Mouse (Mus musculus) hindbrain, postnatal 0 days (tissue): ENCODE measurements around the gene Mettl6. TPM values are rescaled to one million over a fixed set of nuclear protein-coding genes. Genes with fewer than 3 reads are reported as not detected.

Experiments used
- ATAC-seq: fragments of 200-750 bp; cut with Nextera tagmentation; 2 replicates; pipeline ENCODE4 v1.8.0; 2017; ENCODE audit warnings: mild to moderate bottlenecking, moderate TSS enrichment, moderate library complexity
- DNase-seq: peaks from one replicate; pipeline ENCODE4 v3.0.0-alpha.2; 2015; ENCODE audit warnings: low spot score
- H3K27ac ChIP-seq: fragments of 300-500 bp; sonication (generic); 2 replicates; pipeline ENCODE4 v1.5.1; 2014; ENCODE audit warnings: mild to moderate bottlenecking
- H3K27me3 ChIP-seq: fragments of 300-500 bp; sonication (generic); 2 replicates; pipeline ENCODE4 v1.6.1; 2014; ENCODE audit warnings: low read length, mixed read lengths; ENCODE audit not compliant: insufficient read depth
- H3K36me3 ChIP-seq: fragments of 300-500 bp; sonication (generic); 2 replicates; pipeline ENCODE4 v1.6.1; 2014; ENCODE audit warnings: low read length, mixed read lengths; ENCODE audit not compliant: insufficient read depth
- H3K4me1 ChIP-seq: fragments of 300-500 bp; sonication (generic); 2 replicates; pipeline ENCODE4 v1.6.1; 2014; ENCODE audit warnings: antibody characterized with exemption, low read length, mixed read lengths; ENCODE audit not compliant: insufficient read depth
- H3K4me2 ChIP-seq: fragments of 300-500 bp; sonication (generic); 2 replicates; pipeline ENCODE4 v1.6.1; 2014; ENCODE audit warnings: low read depth, mild to moderate bottlenecking, low read length, moderate library complexity, mixed read lengths
- H3K4me3 ChIP-seq: fragments of 300-500 bp; sonication (generic); 2 replicates; pipeline ENCODE4 v1.5.1; 2014; ENCODE audit warnings: low read length
- H3K9ac ChIP-seq: fragments of 300-500 bp; sonication (generic); replicated peaks from 2 replicates; pipeline ENCODE4 v1.6.1; 2014; ENCODE audit warnings: mild to moderate bottlenecking, low read length, moderate library complexity, mixed read lengths
- H3K9me3 ChIP-seq: fragments of 300-500 bp; sonication (generic); 2 replicates; pipeline ENCODE4 v1.6.1; 2016; ENCODE audit warnings: low read length, mixed read lengths
- CTCF ChIP-seq: IDR thresholded peaks from 2 replicates; pipeline ENCODE4 v1.5.1; 2016; ENCODE audit warnings: antibody characterized with exemption, control low read depth, low read depth
- WGBS: fragments of 180-500 bp; shearing (Covaris S2); extraction: QIAGEN DNeasy Blood & Tissue Kit; methylation state at CpG from one replicate; pipeline ENCODE4 v1.1.7; 2014; 5-methylcytosine and 5-hydroxymethylcytosine counted together
- polyA plus RNA-seq: library from polyadenylated mRNA; unstranded; fragments of >200 nt; fragmentation: Nextera tagmentation; extraction: Ambion mirVana; gene quantifications from 2 replicates; pipeline ENCODE4 v1.2.1, GENCODE M21; 2015
- total RNA-seq: library from RNA; depleted of rRNA; stranded (reverse); fragments of >200 nt; gene quantifications from 2 replicates; pipeline ENCODE4 v1.2.3, GENCODE M21; 2014

Gene Mettl6
- total and polyA plus RNA-seq, 2 experiments from 2014 or later: 14.8 to 32.7 TPM

DNA sequence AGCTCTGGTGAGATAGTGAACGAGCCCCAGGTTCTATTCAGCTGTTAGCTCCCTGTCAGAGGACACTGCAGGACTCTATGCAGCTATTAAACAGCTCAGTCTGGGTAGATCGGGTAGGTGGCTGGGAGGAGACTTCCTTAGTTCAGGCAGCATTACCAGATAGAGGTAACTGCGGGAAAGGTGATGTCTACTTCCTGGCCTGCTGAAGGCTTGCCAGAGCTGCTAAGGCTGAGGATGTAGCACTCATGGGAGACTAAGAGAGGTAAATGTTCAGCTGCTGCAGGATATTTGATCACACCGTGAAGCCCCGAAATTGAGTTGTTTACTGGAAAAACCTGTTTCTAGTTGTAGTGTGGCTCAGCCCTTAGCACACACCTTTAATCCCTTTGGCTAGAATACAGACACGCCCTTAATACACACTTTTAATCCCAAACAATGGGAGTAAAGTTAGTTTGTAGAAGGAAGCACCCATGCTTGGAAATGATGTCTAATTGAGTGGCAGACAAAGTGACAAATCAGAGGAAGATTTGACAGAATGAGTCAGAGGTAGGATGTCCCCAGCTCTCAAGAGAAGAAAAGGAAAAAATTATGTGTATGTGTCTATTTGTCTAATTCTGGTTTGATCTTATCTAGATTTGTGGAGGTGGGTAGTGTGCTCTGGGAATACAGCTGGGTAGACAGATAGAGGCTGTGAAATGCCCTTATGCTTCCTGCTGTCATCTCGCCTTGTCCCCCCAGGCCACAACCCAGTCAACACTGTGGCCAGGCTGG is 30.4 kb upstream of the Mettl6 start:
- 82% methylated on average over 7 of the region's 7 CpGs for WGBS
- Histone ChIP-seq H3K9ac (no peak overlapping the region), H3K36me3 (no peaks in the 10 kb centered on the region), H3K4me2 (no peak overlapping the region), H3K9me3 (no peaks in the 10 kb centered on the region), H3K4me1 (no peaks in the 10 kb centered on the region), H3K27me3 (no peaks in the 10 kb centered on the region), H3K4me3 (no peak overlapping the region), H3K27ac (no peak overlapping the region)
- TF ChIP-seq CTCF: no peak
- no peak for DNase-seq
- ATAC-seq: no peak

DNA sequence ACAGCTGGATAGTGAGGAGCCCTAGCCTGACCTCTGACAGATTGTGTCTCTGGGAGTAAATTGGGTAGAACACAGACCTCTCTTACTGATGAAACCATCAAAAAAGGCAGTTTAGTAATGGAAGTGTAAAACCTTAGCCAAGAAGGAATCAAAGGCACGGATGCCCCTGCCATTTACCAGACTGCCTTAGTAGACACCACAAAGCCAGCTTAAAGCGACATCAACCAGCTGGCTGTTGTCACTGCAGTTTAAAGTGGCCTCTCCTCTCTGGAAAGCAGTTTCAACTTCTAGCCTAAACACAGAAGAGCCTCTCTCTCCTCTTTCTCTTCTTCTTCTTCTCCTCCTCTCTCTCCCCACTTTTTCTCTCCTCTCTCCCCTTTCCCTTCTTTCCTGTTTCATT is 26.5 kb upstream of the Mettl6 start:
- 80% methylated on average over 2 of the region's 2 CpGs for WGBS
- ATAC-seq (no peak), DNase-seq (no peak)
- Histone ChIP-seq H3K27me3 (no peaks in the 10 kb centered on the region), H3K9me3 (no peaks in the 10 kb centered on the region), H3K4me1 (no peaks in the 10 kb centered on the region), H3K9ac (no peak overlapping the region), H3K27ac (no peak overlapping the region), H3K4me3 (no peak overlapping the region), H3K4me2 (no peak overlapping the region), H3K36me3 (no peaks in the 10 kb centered on the region)
- no peak for TF ChIP-seq CTCF

DNA sequence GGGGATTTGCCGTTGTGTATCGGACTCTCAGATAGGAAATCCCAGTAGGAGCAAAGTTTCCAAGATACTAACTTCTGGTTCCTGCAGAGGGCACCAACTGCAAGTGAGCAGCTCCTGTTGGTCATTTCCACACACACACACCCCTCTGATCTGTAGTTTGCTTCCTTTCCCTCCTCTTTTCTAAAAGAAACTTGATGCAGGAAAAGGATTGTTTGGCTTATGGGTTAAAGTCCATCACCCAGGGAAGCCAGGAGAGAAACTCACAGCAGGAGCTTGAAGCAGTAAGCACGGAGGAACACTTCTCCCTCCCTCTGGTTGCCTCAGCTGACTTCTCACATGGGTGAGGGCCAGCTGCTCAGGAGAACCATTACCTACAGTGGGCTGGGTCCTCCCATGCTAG is 24.3 kb upstream of the Mettl6 start:
- H3K27me3 ChIP-seq: no peaks in the 10 kb centered on the region
- DNase-seq: peak; percentile 61
- no peaks in the 10 kb centered on the region for H3K4me1 ChIP-seq
- no peak overlapping the region for H3K9ac ChIP-seq
- 45% methylated on average over 3 of the region's 3 CpGs for WGBS
- H3K4me3 ChIP-seq: no peak overlapping the region
- H3K36me3 ChIP-seq: no peaks in the 10 kb centered on the region
- H3K9me3 ChIP-seq: no peaks in the 10 kb centered on the region
- no peak overlapping the region for H3K27ac ChIP-seq
- H3K4me2 ChIP-seq: no peak overlapping the region
- peak; percentile 65 for TF ChIP-seq CTCF
- no peak for ATAC-seq

DNA sequence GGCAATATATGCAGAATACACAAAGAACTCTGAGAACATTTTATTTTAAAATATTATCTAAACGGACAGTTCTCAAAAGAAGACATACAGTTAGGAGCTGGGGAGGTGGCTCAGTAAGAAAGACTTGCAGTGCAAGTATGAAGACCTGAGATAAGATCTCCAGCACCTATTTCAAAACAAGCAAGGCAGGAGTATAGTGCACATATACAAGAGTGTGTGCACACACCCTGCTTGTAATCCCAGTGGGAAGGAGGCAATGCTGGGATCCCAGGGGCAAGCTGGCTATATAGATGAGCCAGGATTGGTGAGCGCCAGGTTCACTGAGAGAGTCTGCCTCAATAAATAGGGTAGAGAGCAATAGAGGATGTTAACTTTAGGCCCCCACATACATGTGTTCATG is 21.1 kb upstream of the Mettl6 start:
- Histone ChIP-seq H3K27ac (no peak overlapping the region), H3K4me1 (no peaks in the 10 kb centered on the region), H3K9me3 (no peaks in the 10 kb centered on the region), H3K27me3 (no peaks in the 10 kb centered on the region), H3K4me2 (no peak overlapping the region), H3K4me3 (no peak overlapping the region), H3K36me3 (no peaks in the 10 kb centered on the region), H3K9ac (no peak overlapping the region)
- TF ChIP-seq CTCF: no peak
- DNase-seq (no peak), ATAC-seq (no peak)
- 99% methylated on average over 2 of the region's 2 CpGs for WGBS

DNA sequence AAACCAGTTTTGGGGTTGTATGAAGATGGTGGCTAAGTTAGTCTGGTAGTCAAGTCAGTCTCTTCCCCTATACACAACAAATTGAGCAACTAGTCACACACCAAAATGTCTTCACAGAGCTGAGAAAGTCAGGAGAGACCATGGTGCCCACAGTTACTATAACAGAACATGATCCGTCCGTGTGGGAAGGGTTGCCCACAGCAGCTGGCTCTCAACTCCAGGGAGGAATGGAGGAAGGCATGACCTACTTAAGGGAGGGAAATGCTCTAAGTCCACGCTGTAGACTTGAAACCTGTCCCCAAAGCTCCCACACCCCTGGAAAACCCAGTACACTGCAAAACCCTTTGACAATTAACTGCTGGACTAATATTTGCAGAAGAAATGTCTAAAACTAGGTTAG is 15.5 kb upstream of the Mettl6 start:
- no peak for TF ChIP-seq CTCF
- H3K9me3 ChIP-seq: no peaks in the 10 kb centered on the region
- DNase-seq (no peak), ATAC-seq (no peak)
- no peak overlapping the region for H3K4me2 ChIP-seq
- H3K36me3 ChIP-seq: peaks cover 38% of the 10 kb centered on the region
- H3K4me1 ChIP-seq: no peaks in the 10 kb centered on the region
- no peak overlapping the region for H3K4me3 ChIP-seq
- no peak overlapping the region for H3K27ac ChIP-seq
- H3K27me3 ChIP-seq: no peaks in the 10 kb centered on the region
- 91% methylated on average over 3 of the region's 3 CpGs for WGBS
- H3K9ac ChIP-seq: no peak overlapping the region

DNA sequence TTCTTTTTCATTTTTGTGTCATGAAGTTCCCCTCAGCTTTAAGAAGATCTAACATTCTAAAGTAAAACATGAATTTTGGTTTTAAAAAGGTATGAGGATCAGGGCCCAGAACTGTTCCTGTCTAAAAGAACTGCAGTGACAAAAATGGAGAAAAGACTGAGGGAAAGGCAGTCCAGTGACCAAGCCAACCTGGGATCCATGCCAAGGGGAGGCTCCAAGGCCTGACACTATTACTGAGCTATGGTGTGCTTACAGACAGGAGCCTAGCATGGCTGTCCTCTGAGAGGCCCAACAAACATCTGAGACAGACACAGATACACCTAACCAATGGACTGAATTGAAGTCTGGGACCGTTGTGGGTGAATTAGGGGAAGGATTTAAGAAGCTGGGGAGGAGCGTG is 15.1 kb upstream of the Mettl6 start:
- no peaks in the 10 kb centered on the region for H3K9me3 ChIP-seq
- peaks cover 42% of the 10 kb centered on the region for H3K36me3 ChIP-seq
- no peak overlapping the region for H3K9ac ChIP-seq
- H3K4me1 ChIP-seq: no peaks in the 10 kb centered on the region
- H3K27me3 ChIP-seq: no peaks in the 10 kb centered on the region
- no peak overlapping the region for H3K4me2 ChIP-seq
- DNase-seq: peak; percentile 49
- no peak for TF ChIP-seq CTCF
- no peak overlapping the region for H3K27ac ChIP-seq
- H3K4me3 ChIP-seq: no peak overlapping the region
- no peak for ATAC-seq
- WGBS: 96% methylated on average over 2 of the region's 2 CpGs

DNA sequence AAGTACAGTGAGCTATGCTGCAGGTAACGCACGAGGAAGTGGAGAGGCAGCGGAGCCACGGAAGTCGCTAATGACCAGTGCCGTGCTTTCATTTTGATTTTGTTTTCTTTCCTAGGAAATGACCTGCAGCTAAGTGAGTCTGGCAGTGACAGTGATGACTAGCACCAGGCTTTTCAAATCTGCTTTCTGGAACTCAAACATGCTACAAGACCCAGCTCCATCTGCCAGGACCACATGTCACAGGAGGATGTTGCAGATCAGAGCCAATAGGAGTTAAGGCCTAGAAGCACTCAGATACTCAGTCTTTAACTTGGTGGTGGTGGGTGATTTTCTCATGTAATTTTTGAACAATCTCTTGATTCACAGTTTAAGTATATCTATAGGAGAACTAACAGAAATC is 11.6 kb upstream of the Mettl6 start:
- Histone ChIP-seq H3K9ac (no peak overlapping the region), H3K4me3 (no peak overlapping the region), H3K4me2 (no peak overlapping the region), H3K36me3 (peaks cover 70% of the 10 kb centered on the region), H3K27ac (no peak overlapping the region), H3K4me1 (no peaks in the 10 kb centered on the region), H3K27me3 (no peaks in the 10 kb centered on the region), H3K9me3 (no peaks in the 10 kb centered on the region)
- ATAC-seq: no peak
- TF ChIP-seq CTCF: no peak
- WGBS: 95% methylated on average over 6 of the region's 6 CpGs
- DNase-seq: no peak
